Mouse (Mus musculus) lung, adult 2 months (tissue): ENCODE results near the gene Sox13.

Experiments
- CTCF ChIP-seq: fragments of 200-500 bp; IDR thresholded peaks from 2 replicates; pipeline ENCODE4 v1.5.1; 2011; ENCODE audit warnings: mild to moderate bottlenecking, low read length, control low read depth; ENCODE audit not compliant: insufficient read depth
- POLR2A ChIP-seq: fragments of 200-500 bp; IDR thresholded peaks from 2 replicates; pipeline ENCODE4 v1.6.1; 2011; ENCODE audit warnings: low read depth, mild to moderate bottlenecking, control low read depth, low read length, borderline replicate concordance; ENCODE audit errors: extremely low read depth

DNA sequence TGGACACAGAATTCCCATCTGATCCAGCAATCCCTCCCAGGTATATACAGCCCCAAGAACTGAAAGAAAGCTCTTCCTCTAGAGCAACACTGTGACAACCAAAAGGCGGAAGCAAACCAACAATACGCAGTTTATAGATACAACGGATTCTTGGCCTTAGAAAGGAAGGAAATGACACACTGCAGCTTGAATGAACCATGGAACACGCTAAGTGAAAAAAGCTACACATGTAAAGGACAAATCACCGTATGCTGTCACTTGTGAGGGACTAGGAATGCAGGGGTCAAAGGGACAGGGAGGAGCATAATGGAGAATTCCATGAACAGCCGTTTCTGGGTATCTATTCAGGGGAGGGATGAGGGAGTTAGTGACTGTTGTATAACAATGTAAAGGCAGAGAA lies 16.7 kb downstream of the Sox13 start:
- no peak for TF ChIP-seq CTCF
- no peak for TF ChIP-seq POLR2A
